Mouse (Mus musculus): ENCODE results near the gene Shkbp1. TPM values are rescaled to one million over a fixed set of nuclear protein-coding genes. Genes with fewer than 3 reads are reported as not detected.
A peak's percentile ranks its signal among the peaks of the same experiment; 100 is the strongest.

The Shkbp1 gene
- total RNA-seq, 2 experiments from 2014 or later, result 23.2 to 40.3 TPM

- peak overlapping the region; percentile 47 for H3K27ac ChIP-seq
- peak overlapping the region; percentile 38 for H3K4me3 ChIP-seq
- intact Hi-C loops (cut with DNase I), result loop anchor here (1.0 to 2.0 kb wide), 2 partner anchors 25 to 86 kb away; partner anchors contain the start of genes Blvrb, Ltbp4 and Sptbn4
- DNase-seq (ENCODE audit: extremely low spot score in 1 of 2, low spot score in 2 of 2), result peak; percentile 96 to 99
- TF ChIP-seq CTCF (IDR thresholded peaks at IDR 0.05), result no peak
Measured at GRCm38 (mm10) chr7:27361283-27361946, 5.6 kb upstream of the Shkbp1 start.

- DNase-seq (ENCODE audit: extremely low spot score in 1 of 2, low spot score in 2 of 2), result no peak
- no peak overlapping the region for H3K27ac ChIP-seq
- no peak for TF ChIP-seq CTCF (IDR thresholded peaks at IDR 0.05)
- no peak overlapping the region for H3K4me3 ChIP-seq
- intact Hi-C loops (cut with DNase I), result loop anchor here (1.0 to 2.0 kb wide), 2 partner anchors 24 to 87 kb away; partner anchors contain the start of genes Blvrb, Ltbp4 and Sptbn4
Measured at GRCm38 (mm10) chr7:27360749-27361148, 4.9 kb upstream of the Shkbp1 start.

- TF ChIP-seq CTCF (IDR thresholded peaks at IDR 0.05), result no peak
- intact Hi-C loops (cut with DNase I), result loop anchor here (2.0 kb wide), 1 partner anchor 23 kb away; the partner anchor contains the start of gene Ltbp4
- no peak for DNase-seq (ENCODE audit: extremely low spot score in 1 of 2, low spot score in 2 of 2)
- H3K4me3 ChIP-seq, result no peak overlapping the region
- no peak overlapping the region for H3K27ac ChIP-seq
Measured at GRCm38 (mm10) chr7:27359706-27360358, 4.0 kb upstream of the Shkbp1 start.

GRCm38 (mm10) chr7:27359162-27359561 is 3.3 kb upstream of the Shkbp1 start:
- H3K4me3 ChIP-seq, result no peak overlapping the region
- intact Hi-C loops (cut with DNase I), result no loop called here
- no peak overlapping the region for H3K27ac ChIP-seq
- DNase-seq (ENCODE audit: extremely low spot score in 1 of 2, low spot score in 2 of 2), result no peak
- TF ChIP-seq CTCF (IDR thresholded peaks at IDR 0.05), result peak; percentile 16

GRCm38 (mm10) chr7:27357595-27357978 is 1.8 kb upstream of the Shkbp1 start:
- no peak for TF ChIP-seq CTCF (IDR thresholded peaks at IDR 0.05)
- no peak overlapping the region for H3K4me3 ChIP-seq
- no peak for DNase-seq (ENCODE audit: extremely low spot score in 1 of 2, low spot score in 2 of 2)
- no peak overlapping the region for H3K27ac ChIP-seq
- intact Hi-C loops (cut with DNase I), result no loop called here

GRCm38 (mm10) chr7:27356861-27357594 is 1.2 kb upstream of the Shkbp1 start, which contains the start of gene Gm20479:
TSS of gene Gm20479 (minus strand) at chr7:27357419.
- no peak for DNase-seq (ENCODE audit: extremely low spot score in 1 of 2, low spot score in 2 of 2)
- TF ChIP-seq CTCF (IDR thresholded peaks at IDR 0.05), result no peak
- H3K4me3 ChIP-seq, result peak within 1 kb of the TSS; percentile 65
- intact Hi-C loops (cut with DNase I), result no loop called here
- H3K27ac ChIP-seq, result peak within 1 kb of the TSS; percentile 24

- Histone ChIP-seq H3K27ac (peak overlapping the region; percentile 18), H3K4me3 (peak overlapping the region; percentile 65)
- TF ChIP-seq CTCF (IDR thresholded peaks at IDR 0.05), result no peak
- DNase-seq (ENCODE audit: extremely low spot score in 1 of 2, low spot score in 2 of 2), result no peak
- intact Hi-C loops (cut with DNase I), result no loop called here
Measured at GRCm38 (mm10) chr7:27356248-27356647, 429 bp upstream of the Shkbp1 start.

- no peak for TF ChIP-seq CTCF (IDR thresholded peaks at IDR 0.05)
- no peak for DNase-seq (ENCODE audit: extremely low spot score in 1 of 2, low spot score in 2 of 2)
- peak overlapping the region; percentile 65 for H3K4me3 ChIP-seq
- intact Hi-C loops (cut with DNase I), result no loop called here
- peak overlapping the region; percentile 67; the same call in 1 of the 2 replicates for H3K27ac ChIP-seq
Measured at GRCm38 (mm10) chr7:27355261-27355660, 558 bp downstream of the Shkbp1 start.

- DNase-seq (ENCODE audit: extremely low spot score in 1 of 2, low spot score in 2 of 2), result no peak
- no peak for TF ChIP-seq CTCF (IDR thresholded peaks at IDR 0.05)
- intact Hi-C loops (cut with DNase I), result no loop called here
- Histone ChIP-seq H3K4me3 (no peak overlapping the region), H3K27ac (no peak overlapping the region)
Measured at GRCm38 (mm10) chr7:27354783-27355182, 1.0 kb downstream of the Shkbp1 start.

GRCm38 (mm10) chr7:27354144-27354543 is 1.7 kb downstream of the Shkbp1 start:
- intact Hi-C loops (cut with DNase I), result no loop called here
- no peak overlapping the region for H3K4me3 ChIP-seq
- no peak for TF ChIP-seq CTCF (IDR thresholded peaks at IDR 0.05)
- H3K27ac ChIP-seq, result no peak overlapping the region
- DNase-seq (ENCODE audit: extremely low spot score in 1 of 2, low spot score in 2 of 2), result no peak

- intact Hi-C loops (cut with DNase I), result no loop called here
- DNase-seq (ENCODE audit: extremely low spot score in 1 of 2, low spot score in 2 of 2), result no peak
- no peak overlapping the region for H3K27ac ChIP-seq
- H3K4me3 ChIP-seq, result no peak overlapping the region
- TF ChIP-seq CTCF (IDR thresholded peaks at IDR 0.05), result no peak
Measured at GRCm38 (mm10) chr7:27345444-27345843, 10.4 kb downstream of the Shkbp1 start.

GRCm38 (mm10) chr7:27342595-27342994 is 13.2 kb downstream of the Shkbp1 start:
- Histone ChIP-seq H3K4me3 (no peak overlapping the region), H3K27ac (no peak overlapping the region)
- TF ChIP-seq CTCF (IDR thresholded peaks at IDR 0.05), result no peak; the same call in none of the 2 replicates
- no peak for DNase-seq (ENCODE audit: extremely low spot score in 1 of 2, low spot score in 2 of 2)
- intact Hi-C loops (cut with DNase I), result no loop called here

Measured in left cerebral cortex, adult 2 months (tissue).